Mouse (Mus musculus) large intestine, adult 2 months (tissue): Measurements from ENCODE around the gene 1110017D15Rik. TPM values are rescaled to one million over a fixed set of nuclear protein-coding genes. Genes with fewer than 3 reads are reported as not detected.
"Not testable (repeated sequence)": the region's sequence is repeated elsewhere in the genome, so short reads cannot be mapped to it uniquely, and the experiment has no call there.

Experiments
- DNase-seq: peaks from one replicate; pipeline ENCODE4 v3.0.0-alpha.2; 2012; ENCODE audit warnings: low read depth, low spot score
- WGBS: fragments of 180-500 bp; shearing (Covaris S2); methylation state at CpG from one replicate; pipeline ENCODE4 v1.1.7; 2018; 5-methylcytosine and 5-hydroxymethylcytosine counted together
- polyA plus RNA-seq: library from polyadenylated mRNA; depleted of rRNA; stranded (reverse); fragments of >200 nt; gene quantifications from 2 replicates; pipeline ENCODE4 v1.2.3, GENCODE M21; 2012

The 1110017D15Rik gene
- polyA plus RNA-seq, 1 experiment = 0.12 TPM

DNA sequence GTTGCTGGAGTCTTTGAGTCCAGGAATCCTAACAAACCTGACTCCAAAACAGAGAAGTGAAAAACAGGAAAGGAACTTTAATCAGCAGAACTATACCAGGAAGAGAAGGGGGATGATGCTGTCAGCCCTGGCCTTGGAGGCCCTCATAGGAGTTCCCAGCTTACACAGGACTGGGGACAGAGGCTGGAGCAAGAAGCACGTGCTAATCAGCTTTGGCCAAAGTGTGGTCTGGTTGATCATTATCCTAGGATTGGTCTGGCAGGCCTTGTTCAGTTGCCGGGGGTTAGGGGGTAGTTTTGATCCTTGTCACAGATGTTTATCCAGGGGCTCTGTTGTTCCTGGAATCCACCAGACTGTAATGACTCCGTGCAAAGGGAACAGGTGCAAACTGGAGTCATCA, 22.8 kb downstream of the 1110017D15Rik start:
- WGBS = 23% methylated on average over 3 of the region's 3 CpGs
- DNase-seq = no peak

DNA sequence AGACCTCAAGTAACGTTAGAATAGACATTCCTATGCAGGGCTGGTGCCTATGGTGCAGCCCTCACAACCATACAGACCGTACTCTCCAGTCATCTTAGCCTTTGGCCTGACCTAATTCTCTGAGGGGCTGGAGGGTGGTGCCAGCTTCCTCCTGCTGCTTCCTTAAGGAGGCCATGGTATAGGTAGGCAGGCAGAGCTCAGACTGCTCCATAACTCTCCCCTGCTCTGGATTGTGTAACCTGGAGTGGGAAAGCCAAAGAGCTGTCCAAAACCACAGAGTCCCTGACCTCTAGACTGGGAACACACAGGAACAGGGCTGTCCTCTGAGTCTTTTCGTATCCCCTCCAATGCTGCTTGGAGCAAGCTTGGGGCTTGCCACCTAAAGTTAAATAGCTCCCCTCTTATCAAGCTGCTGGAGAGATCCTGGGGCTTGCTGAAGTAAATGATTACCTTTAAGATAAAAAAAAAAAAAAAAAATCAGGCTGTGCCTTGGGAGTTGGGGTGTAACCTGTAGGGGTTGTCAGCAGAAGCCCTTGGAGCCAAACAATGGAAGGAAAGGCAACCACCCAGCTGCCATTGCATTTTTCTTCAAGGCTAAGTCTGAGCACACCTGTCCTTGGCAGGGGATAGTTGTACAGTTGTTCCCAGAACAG, 23.5 kb downstream of the 1110017D15Rik start:
- DNase-seq = no peak
- WGBS = 36% methylated on average over 3 of the region's 3 CpGs

DNA sequence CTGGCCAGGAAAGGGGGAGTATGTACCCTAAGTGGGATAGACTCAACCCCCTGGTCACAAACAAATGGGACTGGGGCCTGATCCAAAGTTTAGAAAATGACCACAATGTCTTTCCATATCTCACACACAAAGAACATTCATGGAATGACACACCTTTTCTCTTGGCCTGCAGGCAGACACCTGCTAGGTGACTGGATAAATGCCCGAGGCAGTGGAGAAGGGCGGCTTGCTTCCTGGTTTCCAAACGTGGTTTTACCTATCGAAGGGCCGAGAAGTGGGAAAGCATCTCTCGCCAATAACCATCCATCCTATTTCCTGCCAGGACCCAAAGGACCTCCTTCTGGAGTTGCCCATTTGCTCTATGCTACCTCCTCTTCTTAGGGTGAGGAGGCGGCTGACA, 24.2 kb downstream of the 1110017D15Rik start:
- DNase-seq = no peak
- 40% methylated on average over 7 of the region's 7 CpGs for WGBS

DNA sequence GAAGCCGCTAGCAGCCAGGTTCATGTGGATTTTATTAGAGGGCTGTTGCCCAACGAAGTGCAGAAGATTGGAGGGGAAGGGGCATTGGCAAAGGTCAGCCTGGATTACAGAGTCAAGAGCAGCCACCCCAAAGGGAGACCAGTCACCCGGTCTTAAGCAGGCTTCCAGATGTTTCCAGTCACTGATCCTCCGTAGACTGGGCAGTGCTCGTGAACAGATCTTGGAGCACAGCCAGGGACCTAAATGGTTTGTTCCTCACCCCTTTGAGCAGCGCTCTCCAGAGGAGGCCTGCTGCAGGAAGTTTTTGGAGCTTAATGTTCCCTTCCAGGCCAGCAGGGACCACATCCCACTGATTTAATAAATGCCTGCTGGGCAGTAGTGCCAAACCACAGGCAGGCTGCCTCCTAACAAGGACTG, 35.5 kb downstream of the 1110017D15Rik start:
- 49% methylated on average over 6 of the region's 6 CpGs for WGBS
- DNase-seq = no peak

DNA sequence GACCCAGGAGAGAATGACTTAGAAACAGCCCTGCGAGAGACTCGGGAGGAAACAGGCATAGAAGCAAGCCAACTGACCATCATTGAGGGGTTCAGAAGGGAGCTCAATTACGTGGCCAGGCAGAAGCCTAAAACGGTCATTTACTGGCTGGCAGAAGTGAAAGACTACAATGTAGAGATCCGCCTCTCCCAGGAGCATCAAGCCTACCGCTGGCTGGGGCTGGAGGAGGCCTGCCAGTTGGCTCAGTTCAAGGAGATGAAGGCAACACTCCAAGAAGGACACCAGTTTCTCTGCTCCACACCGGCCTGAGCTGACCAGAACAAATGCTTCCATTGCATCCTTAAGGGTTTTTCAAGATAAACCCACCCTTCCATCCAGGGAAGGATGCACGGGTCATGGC, 36.9 kb downstream of the 1110017D15Rik start:
- 75% methylated on average over 8 of the region's 8 CpGs for WGBS

DNA sequence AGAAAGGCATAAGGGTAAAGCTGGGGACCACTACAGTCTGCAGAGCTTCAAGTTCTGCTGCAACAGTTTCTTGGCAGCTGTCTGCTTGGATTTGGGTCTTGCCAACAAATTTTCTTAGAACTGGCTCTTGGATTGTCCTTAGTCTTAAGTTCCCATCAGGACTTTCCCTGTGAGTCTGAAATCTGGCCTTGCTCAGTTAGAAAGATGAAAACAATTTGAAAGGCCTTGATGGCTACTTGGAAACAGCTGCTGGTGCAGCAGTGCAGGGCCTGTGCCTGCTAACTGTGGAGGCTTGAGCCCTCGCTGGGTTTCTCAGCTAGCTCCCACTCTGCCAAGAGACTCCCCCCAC, 37.7 kb downstream of the 1110017D15Rik start:
- no peak for DNase-seq
- WGBS = 62% methylated on average over 1 of the region's 1 CpGs

More for the DNA sequence above, 36.9 kb downstream of the 1110017D15Rik start:
- no peak for DNase-seq

DNA sequence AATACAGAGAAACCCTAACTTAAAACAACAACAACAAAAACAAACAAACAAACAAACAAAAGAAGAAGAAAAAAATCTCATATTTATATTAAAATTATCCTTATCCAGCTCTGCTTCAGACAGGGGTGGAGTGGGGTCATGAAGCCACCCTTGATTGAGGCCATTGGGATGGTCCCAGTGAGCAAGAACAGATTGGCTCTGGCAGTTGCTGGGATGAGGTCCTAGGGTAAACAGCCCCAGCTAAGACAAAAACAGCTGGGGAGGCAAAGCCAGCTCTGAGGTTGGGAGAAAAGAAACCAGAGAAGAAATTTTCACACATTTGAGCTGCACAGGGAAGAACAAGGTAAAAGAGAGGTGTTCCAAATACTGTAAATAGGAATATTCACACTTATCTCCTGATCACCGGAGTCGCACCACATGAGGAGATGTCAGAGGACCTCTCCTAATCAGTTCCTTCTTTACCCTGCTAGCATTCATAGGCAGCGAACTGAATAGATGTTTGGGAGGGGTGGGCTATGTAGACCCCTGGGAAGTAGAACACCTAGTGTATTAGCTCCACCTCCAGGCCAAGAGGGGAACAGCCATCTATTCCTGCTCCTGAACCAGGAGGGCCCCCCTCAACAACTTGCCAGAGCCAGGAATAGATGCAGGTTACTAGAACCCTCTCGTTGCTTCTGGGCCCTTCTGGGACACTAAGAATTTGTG, 38.2 kb downstream of the 1110017D15Rik start:
- DNase-seq = no peak
- 80% methylated on average over 4 of the region's 4 CpGs for WGBS

DNA sequence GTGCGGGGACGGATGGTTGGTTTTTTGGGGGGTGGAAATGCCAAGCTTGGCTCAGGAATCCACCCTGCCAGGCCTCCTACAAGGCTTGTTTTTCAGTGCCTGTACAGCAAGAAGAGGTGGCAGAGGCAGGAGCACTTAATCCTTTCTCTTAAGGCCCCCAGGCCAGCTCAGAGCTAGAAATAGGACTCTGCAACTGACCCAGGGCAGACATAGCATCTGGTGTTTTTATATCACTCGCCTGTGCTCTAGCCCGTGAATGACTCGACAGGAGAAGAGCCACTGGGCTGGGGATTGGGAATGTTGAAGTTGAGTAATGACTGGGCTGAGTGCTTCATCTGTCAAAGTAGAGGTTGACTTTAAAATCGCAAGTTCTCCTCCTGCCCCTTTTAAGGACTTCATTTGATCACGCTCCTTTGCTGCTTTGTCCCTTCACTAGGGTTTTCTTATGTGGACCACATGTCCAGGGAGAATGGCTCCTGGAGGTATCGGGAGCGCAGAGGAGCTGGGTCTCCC, 39.4 kb downstream of the 1110017D15Rik start:
- WGBS = 84% methylated on average over 9 of the region's 9 CpGs
- DNase-seq = no peak

DNA sequence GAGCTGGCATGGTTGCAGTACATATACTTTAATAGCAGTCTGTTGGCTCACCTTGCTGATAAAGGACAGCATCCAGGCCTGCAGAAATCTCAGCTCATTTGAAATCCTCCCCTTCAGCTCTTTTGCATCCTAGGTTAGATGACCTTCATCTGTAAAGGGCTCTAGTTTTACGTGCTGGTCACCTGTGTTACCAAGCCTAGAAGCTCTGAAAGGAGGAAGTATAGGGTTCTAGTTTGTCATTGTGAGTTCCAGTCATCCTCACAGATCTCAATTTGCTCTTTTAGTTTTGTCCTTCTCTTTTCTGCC, 45.8 kb downstream of the 1110017D15Rik start:
- DNase-seq = no peak
- 82% methylated on average over 1 of the region's 1 CpGs for WGBS

DNA sequence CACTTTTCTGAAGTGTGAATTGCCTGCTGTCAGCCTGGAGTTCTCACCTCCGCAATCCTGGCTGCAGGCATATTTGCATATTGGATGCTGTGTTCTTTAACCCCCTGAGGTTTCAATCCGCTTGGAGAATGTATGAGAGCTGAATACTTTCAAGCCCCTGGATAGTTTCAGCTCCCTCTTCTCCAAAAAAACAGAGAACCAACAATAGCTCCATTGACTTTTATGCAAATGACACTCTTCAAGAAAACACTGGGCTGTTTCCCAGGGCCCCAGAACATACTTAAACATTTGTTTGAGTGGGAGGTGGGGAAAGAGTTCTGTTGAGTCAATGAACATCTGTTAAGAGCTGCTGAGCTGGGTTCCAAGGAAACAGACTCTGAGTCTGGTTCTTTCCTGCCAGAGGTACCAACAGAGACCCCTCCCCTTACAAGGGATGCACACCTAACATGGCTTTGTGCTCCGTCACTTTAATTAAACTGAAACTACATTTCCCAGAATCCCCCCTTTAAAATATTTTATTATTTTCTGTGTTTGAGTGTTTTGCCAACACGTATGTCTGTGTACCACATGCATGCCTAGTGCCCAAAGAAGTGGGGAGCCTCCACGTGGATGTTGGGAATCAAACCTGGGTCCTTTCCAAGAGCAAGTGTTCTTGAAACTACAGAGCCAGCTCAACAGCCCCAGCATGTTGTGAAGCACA, 46.3 kb downstream of the 1110017D15Rik start:
- DNase-seq = no peak
- 69% methylated on average over 5 of the region's 5 CpGs for WGBS

DNA sequence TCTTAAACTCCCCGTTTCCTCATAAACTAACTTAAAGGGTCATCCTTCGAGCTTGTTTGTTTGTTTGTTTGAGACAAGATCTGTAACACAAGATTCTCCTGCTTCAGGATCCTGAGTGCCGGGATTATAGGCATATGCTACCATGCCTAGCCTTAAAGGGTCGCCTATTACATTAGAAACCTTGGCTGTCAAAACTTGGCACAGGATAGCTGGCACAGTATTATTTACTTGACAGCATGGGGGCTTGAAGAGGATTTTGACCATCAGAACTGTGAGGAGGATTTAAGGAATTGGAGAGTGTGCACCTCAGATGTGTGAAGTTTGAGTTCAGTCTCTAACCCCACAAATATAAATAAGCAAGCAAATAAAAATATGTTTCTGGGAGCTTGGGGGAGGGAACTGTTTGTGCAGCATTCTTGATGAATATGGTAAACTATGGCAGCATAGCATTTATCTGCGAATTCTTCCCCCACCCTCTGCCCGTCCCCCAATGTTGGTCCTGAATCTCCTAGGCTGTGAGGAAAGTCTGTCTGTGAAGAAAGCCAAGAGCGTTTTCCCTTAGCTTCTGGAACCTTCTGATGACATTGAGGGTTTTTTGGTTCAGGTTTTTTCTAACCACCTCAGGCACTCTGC, 47.0 kb downstream of the 1110017D15Rik start:
- WGBS = 81% methylated on average over 7 of the region's 7 CpGs
- DNase-seq = no peak

DNA sequence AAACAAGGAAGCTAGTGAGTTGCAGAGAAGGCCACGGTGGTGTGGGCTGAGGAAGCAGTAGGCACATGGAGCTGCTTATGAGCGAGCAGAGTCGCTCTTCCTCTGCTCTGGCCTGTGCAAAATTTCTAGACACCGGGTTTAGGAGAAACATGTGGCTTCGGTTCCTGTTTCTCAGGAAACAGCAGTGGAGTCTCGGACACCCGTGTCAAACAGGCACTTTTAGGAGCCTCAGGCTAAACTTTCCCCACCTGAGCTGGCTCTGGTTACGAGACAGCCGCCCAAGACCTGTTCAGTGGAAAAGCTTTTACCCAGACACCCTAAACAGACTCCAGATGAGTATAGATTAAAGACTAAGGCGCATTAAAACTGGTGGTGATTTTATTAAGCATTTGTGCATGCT, 47.9 kb downstream of the 1110017D15Rik start:
- DNase-seq = no peak
- 79% methylated on average over 10 of the region's 10 CpGs for WGBS

DNA sequence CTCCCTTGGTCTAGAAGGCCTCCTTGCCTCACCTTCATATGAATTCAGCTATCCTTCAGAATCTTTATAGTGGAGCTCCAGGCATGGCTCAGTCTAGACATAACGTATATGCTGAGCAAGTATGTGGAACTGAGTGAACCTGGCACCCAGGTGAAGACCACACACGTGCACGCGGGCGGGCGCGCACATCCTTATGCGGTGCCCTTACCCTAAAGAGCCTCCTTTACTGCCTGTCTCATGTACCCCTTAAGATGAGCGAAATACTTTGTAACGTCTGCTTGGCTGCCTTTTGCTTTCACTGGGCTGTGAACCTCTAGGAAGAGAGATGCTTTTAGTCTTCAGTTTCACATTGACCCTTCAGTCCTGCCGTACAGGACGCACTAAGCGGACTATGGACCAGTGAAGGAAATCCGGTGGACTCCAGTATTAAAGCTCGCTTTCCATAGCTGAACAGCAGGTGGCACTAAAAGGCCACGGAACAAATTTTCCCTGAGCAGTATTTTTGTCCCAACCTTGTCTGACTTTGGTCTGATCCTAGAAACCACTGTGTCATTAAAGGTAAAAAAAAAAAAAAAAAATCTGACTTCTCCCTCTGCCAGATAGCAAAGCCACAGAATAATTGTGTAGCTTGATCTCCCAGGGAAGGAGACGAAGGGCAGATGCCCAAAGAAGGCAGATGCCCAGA, 48.6 kb downstream of the 1110017D15Rik start:
- DNase-seq = peak; percentile 36
- WGBS = 50% methylated on average over 17 of the region's 17 CpGs

DNA sequence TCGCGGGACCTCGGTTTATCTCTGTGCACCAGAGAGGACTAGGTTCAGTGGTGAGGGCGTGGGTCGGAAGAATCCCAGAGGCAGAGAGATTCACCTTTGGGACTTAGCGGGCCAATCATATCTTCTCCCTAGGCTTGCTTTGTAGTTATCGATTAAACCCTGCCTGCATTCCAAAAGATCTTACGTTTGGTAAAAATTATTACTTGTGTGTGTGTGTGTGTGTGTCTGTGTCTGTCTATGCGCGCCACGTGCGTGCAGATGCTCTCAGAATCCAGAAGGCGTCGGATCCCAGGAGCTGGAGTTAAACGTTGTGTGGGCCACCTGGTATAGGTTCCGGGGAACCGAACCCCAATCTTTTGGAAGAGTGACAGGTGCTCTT, 51.9 kb downstream of the 1110017D15Rik start:
- peak; percentile 14 for DNase-seq
- WGBS = 4% methylated on average over 17 of the region's 17 CpGs

DNA sequence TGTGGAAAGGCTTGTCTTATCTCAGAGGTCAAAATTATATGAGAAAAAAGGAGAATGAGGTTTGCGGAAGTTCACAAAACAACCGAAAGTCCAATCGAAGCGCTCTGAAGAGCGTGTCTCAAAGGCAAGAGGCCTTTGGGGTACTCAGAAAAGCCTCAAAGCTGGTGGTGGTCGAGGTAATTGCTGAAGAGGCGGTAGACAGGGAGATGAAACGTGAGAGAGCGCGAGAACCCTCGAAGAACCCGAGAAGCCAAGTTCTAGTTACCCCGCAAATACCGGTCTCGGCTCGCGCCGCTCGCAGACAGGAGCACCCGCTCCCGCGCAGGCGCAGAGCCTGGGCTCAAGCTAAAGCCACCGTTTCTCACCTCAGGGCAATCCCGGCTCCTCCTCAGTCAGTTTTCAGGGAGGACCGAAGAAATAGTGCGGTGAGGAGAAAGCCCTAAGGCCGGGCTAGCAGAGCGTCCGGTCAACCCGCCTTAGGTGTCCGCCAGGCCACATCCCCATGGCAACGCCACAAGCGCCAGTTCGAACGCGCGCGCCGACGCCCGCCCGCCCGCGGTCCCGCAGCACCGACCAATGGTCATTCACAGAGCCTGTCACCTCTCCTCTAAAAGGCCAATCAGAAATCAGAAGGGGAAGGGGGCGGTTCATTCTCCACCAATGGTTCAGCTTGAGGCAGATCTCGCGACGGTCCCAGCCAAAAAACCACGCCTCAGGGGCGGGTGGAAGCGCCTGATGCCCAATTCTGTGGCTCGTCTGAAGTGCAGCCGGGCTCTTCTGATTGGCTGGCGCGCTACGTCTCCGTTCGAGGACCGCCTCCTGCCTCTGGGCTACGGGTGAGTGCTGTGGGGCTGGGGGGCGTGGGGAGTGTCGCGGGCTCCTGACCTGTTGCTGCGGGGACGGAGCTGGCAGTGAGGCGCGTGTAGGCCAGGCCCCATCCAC, 52.5 kb downstream of the 1110017D15Rik start, which contains the start of the genes Kif24 and Nudt2:
Gene Kif24, minus strand, starts transcription at position 543 of the 942 bp plus-strand sequence.
Gene Nudt2, plus strand, starts transcription at position 807 of the 942 bp plus-strand sequence.
- peak; percentile 99 for DNase-seq
- under 1% methylated on average over 70 of the region's 70 CpGs for WGBS

DNA sequence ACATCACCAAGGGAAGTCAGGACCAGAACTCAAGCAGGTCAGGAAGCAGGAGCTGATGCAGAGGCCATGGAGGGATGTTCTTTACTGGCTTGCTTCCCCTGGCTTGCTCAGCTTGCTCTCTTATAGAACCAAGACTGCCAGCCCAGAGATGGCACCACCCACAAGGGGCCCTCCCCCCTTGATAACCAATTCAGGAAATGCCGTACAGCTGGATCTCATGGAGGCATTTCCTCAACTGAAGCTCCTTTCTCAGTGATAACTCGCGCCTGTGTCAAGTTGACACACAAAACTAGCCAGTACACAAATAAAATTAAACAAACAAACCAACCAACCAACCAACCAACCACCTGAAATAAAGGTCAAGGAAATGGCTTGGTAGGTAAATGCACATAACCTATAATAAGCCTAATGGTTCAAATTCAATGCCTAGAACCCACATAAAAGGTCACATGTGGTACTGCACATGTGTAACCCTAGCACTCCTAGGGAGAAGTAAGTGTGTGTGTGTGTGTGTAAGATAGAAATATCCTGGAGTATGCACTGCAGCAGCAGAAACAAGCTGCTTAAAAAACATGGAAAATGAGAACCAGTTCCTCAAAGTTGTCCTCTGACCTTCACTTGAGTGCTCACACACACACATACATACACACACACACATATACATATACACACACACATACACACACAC, 53.9 kb downstream of the 1110017D15Rik start:
- not testable (repeated sequence) for DNase-seq
- 27% methylated on average over 3 of the region's 3 CpGs for WGBS

DNA sequence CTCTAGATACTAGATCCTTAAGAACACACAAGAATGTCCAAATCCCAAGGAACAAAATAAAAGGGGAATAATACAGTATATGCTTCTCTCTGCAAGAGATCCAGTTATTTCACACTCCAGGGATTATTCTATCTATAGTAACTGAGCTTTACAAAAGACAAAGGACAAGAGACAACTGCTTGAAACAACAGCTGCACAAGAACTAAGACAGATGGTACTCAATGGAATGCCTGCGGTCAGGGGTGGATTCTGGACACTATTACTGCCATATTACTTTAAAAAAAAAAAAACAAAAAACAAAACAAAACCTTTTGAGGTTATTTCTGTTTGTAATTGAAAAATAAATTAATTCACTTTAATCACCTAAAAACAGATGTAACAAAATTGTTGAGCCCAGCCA, 56.4 kb downstream of the 1110017D15Rik start:
- DNase-seq = no peak
- 97% methylated on average over 1 of the region's 1 CpGs for WGBS
